Mouse (Mus musculus) cerebellum, postnatal 36 days (tissue): ENCODE measurements around the gene Gpr3.

Experiments used
- DNase-seq, 2 experiments: peaks; one replicate each; pipeline ENCODE4 v3.0.0; 2021 to 2022; ENCODE audit warnings: mixed read lengths in 2 of 2

Gene Gpr3

DNA sequence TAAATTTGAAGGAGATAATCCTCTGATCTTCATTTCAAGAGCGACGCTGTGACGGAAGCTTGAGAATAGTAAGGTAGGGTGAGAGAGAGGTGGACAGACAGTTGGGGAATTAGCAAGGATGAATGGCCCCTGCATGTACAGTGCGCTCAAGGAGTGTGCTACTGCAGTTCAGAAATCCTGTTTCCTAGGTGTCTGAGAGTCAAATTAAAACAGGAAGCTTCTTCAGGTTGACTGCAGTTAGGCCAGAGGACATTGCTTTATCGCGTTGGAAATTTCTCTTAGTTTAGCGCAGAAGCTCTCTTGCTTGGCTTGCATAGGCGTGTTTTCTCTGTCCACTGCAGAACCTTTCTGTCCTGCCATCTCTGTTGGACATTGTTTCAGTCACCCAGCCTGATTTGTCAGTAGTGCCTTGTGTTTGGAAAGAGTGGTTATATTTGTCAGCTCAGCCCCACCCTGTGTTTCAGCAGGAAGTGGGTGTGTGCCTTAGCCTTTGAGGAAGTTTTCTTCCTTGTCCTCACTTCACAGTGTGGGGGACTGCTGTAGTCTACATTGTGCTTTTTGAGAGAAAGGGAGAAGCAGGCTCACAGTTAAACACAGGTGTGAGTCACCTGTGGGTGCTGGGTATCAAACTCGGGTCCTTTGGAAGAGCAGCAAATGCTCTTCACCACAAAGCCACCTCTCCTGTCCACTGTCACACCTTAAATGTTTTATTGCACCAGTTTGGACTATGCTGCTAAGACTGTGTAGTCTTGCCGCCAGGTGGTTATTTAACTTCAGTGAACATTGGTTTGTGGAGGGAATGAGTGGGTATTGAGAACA, 42.9 kb downstream of the Gpr3 start:
- DNase-seq, result no peak

DNA sequence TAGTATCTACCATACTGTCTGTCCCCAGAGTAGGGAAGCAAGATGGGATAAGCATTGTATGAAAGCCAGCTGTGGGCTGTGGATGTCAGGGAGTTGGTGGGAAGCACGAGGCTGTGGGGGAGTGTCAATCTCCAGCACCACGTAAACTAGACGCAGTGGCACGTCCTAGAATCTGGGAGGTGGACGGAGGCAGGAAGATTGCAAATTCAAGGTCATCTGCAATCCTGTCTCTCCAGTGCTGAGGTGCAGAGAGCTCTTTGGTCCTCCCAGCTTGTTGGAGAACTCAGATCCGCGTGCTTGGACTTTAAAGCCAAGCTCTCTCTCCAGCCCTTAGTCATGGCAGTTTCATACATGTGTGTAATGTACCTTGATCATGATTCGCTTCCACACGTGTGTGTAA, 45.6 kb downstream of the Gpr3 start:
- no peak for DNase-seq

DNA sequence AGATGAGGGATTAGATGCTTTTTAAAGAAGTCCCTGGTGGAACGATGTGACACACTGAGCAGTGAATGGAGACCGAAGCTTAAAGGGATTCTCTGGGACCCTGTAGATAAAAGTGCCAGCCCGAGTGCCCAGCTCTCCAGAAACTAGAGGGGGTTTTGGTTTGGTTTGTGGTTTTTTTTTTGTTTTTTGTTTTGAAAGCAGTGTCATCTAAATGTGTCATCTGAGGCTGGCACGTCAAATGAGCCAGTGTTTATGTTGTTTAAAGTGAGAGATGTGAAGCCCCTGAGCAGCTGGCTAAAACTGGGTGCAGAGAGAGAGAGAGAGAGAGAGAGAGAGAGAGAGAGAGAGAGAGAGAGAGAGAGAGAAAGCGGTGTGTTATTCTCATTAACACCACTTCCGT, 50.1 kb downstream of the Gpr3 start:
- no peak for DNase-seq

DNA sequence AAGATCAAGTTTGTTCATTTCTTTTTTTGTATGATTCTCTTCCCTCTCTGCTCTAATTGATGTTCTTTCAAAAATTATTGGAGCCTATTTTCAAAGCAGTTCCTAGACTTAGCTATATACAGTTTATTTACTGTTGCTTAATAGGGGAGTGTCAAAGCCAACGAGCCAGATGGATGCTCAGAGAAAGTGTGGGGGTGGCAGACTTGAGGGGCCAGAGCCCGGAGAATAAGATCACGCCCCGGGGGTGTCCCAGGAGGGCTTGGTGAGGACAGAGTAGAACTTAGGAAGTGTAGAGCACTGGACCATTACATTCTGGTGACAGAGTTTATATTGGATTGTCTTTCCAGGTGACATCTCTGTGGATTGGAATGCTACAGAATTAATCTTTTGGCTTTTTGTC, 51.5 kb downstream of the Gpr3 start:
- DNase-seq, result no peak

DNA sequence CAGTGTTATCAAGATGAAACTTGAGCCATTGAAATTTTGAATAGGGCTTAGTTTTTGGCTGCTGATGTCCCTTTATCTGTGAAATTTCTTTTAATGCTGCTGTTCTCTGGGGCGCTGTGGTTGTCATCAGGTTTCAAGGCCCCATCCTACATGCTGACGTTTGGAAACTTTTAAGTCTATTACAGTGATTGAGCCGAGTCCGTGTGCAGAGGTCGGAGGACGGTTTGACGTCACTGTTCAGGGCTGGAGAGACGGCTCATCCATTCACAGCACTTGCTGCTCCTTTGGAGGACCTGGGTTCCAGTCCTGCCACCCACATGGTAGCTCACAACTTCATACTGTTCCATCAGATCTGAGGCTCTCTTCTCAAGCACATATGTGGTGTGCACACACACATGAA, 52.1 kb downstream of the Gpr3 start:
- no peak for DNase-seq

DNA sequence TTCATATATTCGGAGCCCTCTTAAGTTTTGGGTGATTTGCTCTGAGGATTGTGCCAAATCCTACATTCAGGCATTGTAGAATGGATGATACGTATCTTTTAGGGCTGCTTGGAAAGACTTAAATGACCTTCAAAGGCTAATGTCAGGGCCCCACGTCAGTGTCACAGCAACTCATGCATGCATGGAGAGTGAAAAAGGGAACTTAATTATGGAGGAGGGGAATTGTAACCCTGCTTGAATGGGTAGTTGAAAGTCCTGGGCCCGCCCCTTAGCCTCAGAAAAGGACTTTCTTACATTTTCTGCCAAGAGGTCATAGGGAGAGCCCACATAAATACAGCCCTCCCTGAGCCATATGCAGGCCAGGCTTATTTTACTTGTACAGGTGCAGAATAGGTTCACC, 52.7 kb downstream of the Gpr3 start:
- no peak for DNase-seq
